Mouse (Mus musculus) heart, postnatal 10 days (tissue): ENCODE data around the gene 4930412O13Rik. TPM values are rescaled to one million over a fixed set of nuclear protein-coding genes. Genes with fewer than 3 reads are reported as not detected.

Experiments
- DNase-seq, 2 experiments: peaks; one replicate each; pipeline ENCODE4 v3.0.0; 2021
- intact Hi-C: fragments of 180-260 bp; cut with DNase I; formaldehyde crosslinking; loops from one replicate; pipeline ENCODE4 v1.15.1; 2025
- total RNA-seq, 2 experiments: library from RNA; stranded (reverse); gene quantifications; 2 replicates each; pipeline ENCODE4 v1.2.3; 2021

The 4930412O13Rik gene
- total RNA-seq, 2 experiments from 2014 or later: not detected

DNA sequence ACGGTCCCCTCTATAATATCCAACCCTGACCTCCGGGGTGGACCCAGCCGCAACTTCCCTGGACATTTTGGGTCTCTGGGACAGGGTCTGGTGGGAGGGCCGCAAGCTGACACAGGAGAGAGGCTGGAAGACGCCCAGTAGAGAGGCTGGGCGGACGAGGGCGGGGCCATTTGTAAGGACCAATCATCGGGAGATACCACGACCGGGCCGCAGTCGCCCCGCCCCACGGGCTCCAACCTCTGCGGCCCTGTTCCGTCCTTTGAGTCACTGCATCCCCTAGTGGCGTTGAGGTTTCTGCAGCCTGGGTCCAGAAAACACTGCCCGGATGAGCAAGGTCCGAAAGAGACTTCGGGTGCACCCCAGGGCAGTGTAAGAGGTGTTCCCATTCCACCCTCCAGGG, 1.6 kb upstream of the 4930412O13Rik start:
- intact Hi-C loops: loop anchor here (1.0 to 2.0 kb wide), 2 partner anchors 1125 to 1205 kb away; no protein-coding TSS in a partner anchor
- DNase-seq: peak; percentile 94 to 95

DNA sequence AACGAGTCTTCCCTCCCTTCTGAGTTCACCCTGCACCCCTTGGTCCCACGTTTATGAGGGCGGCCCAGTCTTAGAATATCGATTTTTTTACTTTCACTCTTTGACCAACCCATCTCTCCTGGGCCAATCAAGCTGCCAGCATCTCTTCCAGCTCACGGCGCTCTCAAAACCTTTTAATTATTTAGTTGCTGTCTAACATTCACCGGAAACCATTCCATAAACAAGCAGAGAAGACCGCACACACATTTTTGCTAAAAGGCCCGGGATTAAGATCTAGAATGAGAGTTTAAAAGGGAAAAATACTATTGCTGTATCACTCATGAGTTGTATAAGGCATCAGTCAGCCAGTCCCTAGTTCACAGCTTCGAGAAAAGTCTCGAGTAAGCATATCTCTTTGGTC, 781 bp upstream of the 4930412O13Rik start:
- no peak for DNase-seq
- intact Hi-C loops: no loop called here

DNA sequence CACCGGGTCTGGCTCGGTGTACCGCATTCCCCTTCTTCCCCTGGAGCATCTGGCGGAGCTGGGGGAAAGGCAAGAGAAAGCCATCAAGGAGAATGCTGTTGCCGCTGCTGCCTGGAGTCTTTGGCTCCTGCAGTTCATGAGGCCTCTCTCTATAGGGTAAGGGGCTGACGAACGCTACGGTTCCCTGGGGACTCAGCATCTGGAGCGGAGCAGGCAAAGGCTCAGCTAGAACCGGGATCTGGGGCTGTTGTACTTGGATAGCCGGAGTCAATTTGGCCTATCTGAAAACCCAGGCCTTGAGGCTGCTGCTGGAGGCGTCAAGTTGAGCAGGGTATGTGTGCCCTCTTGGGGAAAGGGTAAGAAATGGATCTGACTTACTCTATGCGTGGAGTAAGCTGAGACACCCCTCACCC, 565 bp downstream of the 4930412O13Rik start:
- intact Hi-C loops: no loop called here
- DNase-seq: no peak

DNA sequence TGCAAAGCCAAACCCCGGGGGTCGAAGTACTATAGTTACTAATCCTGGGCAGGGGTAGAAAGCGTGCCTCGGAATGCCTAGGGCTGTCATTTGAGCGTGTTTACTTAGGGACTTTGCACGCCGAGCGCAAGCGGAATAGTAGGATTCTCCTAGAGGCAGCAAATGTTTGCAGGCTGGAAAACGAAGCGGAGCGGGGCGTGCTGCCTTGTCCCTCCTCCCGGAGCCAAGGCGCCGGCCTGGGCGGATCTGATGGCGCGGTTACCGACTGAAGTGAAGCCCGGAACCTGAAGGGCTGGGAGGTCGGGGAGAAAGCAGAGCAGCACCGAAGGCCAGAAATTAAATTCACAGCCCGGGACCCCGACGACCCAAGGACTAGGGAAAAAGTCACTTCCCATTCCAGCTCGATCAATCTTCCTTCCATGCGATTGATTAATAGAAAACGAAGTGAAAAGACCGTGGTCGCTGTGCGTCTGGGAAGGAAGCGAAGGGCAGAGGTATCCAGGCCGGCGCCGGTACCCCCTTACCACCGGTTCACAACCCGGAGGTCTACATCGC, 1.4 kb downstream of the 4930412O13Rik start:
- peak; percentile 42 to 49 for DNase-seq
- intact Hi-C loops: no loop called here

DNA sequence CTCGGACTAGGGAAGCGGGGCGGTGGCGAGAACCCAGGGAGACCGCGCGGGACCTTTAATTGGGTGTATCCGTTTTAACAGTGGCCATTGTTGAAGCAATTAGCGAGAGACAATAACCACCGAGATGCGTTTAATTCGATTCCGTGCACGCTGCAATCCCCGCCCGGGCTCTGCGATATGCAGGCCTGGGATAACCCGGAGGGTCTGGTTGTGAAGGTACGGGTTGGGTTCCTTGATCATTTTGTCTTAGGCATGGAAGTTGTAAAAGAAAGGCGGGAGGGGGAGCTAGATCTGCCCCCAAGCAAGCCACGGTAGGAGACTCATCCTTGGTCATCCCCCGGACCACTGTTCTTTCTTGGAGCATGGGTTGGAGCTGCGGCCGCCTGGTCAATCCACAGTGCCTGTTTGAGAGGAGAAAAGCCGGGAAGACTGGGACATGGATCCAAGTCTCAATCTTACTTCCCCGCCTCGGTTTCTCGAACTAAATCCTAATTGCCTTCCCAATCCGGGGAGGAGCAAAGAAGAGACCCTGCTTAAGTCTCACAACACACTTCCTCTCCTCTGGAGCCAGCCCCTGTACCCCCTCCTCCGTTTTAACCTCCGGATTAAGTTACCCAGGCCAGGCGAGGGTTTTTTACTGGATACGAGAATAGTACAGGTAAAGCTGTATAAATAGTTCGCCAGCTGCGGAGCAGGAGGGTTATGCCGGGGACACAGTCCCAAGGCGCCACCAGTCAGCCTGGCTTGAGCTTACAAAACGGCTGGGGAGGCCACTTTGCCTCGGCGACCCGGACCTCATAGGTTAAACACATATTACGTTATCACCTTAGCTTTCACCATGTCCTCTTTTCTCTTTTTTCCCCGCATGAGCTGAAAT, 2.1 kb downstream of the 4930412O13Rik start:
- intact Hi-C loops: no loop called here
- DNase-seq: peak; percentile 40 to 42

- intact Hi-C loops: no loop called here
- DNase-seq: no peak
Observed at GRCm38 (mm10) chr2:9883803-9884532, 2.9 kb downstream of the 4930412O13Rik start.

DNA sequence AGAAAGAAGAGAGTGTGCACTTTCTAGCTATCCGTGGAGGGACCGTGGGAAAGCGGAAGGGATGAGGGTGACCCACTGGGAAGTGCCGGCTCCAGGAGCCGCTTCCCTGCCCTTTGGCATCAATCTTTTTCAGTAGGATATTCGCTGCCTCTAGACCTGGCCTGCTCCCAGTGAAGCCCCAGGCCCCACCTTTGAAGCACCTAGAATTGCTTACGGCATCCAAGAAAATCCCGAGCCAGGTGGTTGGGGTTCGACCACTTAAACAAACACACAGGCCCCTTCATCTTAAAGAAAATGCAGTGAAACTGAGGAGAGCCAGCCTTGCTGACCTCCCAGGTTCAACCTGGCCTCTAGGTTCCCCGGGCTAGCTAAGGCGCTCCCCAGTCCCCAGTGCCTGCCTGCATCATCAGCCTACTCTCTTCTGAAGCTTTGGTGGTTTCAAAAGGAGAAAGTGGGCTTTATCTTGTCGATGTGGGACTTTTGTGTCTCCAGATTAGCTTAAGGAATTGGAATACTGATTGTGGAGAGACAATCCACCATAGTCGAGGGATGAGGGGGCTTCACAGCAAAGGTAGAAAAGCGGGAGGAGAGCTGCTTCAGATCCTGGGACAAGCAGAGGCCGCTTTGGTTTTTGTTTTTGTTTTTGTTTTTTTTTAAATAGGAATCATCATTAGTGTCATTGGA, 3.6 kb downstream of the 4930412O13Rik start:
- intact Hi-C loops: no loop called here
- no peak for DNase-seq

GRCm38 (mm10) chr2:9885217-9885770, 4.2 kb downstream of the 4930412O13Rik start:
- no peak for DNase-seq
- intact Hi-C loops: no loop called here

DNA sequence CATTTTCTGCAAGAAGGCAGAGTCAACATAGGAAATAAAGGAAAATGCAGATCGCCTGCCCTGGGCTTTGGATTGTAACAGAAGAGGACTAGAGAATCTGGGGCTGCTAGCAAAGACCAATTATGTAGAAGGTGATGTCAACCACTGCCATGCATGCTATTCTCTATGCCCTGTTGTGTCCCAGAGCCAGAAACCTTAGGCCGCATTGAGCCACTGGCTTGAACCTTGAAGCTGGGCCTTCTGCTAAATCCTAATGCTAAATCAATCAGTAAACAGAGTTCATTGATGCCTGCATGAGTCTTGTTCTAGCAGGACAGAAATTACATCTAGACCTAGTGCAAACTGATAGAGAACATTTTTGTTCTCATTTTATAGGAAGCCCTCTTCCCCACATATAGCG, 5.0 kb downstream of the 4930412O13Rik start:
- DNase-seq: no peak
- intact Hi-C loops: no loop called here

- intact Hi-C loops: no loop called here
Observed at GRCm38 (mm10) chr2:9886921-9887610, 6.0 kb downstream of the 4930412O13Rik start.

DNA sequence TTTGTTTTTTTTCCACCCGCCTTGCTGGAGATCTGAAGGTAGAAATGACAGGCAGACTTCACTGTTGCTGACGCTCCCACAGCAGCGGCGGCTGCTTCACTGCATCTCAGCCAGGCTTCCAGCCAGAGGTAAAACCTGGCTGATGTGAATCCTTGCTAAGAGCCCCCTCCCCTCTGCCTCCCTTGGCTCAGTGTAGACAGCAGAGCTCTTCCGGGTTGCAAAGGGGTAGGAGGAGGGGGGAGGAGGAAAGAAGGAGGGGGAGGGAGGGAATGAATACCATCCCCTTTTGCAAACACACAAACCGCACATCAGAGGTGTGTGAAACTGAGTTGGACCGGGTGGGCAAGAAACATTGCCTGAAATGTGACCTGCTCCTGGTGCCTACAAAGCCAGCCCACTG, 6.6 kb downstream of the 4930412O13Rik start:
- intact Hi-C loops: loop anchor here (2.0 kb wide), 1 partner anchor 123 kb away; no protein-coding TSS in a partner anchor
- no peak for DNase-seq

More at GRCm38 (mm10) chr2:9886921-9887610, 6.0 kb downstream of the 4930412O13Rik start:
- DNase-seq: no peak

GRCm38 (mm10) chr2:9888913-9889650, 8.0 kb downstream of the 4930412O13Rik start, which contains the start of gene 9230102O04Rik:
TSS of gene 9230102O04Rik (minus strand) at chr2:9889540.
- peak; percentile 58 to 64 for DNase-seq

GRCm38 (mm10) chr2:9889651-9890183, 8.7 kb downstream of the 4930412O13Rik start, which contains the start of gene Gata3:
TSS of gene Gata3 (minus strand) at chr2:9890034.
- no peak for DNase-seq
- intact Hi-C loops: loop anchor here (2.0 kb wide), 1 partner anchor 121 kb away; no protein-coding TSS in a partner anchor

More at GRCm38 (mm10) chr2:9888913-9889650, 8.0 kb downstream of the 4930412O13Rik start, which contains the start of gene 9230102O04Rik:
- intact Hi-C loops: loop anchor here (2.0 kb wide), 1 partner anchor 122 kb away; no protein-coding TSS in a partner anchor

DNA sequence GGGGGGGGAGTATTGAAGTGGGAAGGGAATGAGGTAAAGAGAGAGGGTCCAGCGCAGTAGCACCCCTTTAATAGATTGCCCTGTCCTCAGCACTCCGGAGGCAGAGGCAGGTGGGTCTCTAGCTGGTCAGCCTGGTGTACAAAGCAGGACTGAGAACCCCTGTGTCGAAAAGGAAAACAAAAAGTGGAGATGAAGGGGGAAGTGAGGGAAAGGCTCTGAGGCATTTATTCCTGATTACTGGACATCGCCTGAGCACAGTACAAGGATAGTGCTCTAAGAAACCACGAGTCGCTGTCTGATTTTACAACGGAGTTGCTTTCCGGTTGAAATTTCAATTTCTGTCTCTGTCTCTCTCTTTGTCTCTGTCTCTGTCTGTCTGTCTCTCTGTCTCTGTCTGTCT, 9.2 kb downstream of the 4930412O13Rik start:
- intact Hi-C loops: no loop called here
- DNase-seq: no peak

DNA sequence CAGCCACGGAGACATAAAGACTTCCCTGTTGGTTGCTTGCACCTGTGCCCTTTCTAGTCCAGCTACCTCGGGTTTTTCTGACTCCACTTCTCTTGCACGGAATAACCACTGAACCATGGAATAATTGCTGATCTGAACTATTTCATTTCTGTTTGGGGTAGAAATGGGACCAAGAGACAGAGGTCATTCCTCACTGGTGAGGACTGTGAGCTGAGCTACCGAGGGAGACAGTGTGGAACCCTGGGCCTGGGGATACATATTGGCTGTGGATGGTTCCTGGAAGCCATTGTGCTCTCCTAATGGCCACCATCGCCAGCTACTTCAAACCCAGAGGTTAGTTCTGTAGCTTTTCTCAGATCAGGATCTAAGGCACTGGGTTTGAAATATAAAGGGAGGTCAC, 9.9 kb downstream of the 4930412O13Rik start:
- intact Hi-C loops: no loop called here
- DNase-seq: no peak

DNA sequence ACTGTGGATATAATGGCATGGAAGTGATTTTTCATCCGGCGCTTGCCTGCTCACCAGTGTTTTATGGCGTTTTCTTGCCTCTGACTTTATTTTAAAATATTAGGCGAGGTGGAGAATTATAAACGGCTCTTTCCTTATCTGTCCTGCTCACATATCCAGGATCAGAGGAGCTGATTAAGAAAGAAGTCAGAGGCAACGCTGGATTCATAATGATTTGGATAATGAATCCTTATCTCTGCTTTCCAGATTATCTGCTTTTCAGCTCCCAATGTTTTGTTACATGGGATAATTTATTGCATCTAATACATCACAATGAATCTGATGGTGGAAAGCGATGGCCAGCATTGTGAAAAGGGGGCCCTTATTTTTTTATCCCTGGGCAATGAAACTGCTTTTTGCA, 11.5 kb downstream of the 4930412O13Rik start:
- intact Hi-C loops: no loop called here
- DNase-seq: no peak

DNA sequence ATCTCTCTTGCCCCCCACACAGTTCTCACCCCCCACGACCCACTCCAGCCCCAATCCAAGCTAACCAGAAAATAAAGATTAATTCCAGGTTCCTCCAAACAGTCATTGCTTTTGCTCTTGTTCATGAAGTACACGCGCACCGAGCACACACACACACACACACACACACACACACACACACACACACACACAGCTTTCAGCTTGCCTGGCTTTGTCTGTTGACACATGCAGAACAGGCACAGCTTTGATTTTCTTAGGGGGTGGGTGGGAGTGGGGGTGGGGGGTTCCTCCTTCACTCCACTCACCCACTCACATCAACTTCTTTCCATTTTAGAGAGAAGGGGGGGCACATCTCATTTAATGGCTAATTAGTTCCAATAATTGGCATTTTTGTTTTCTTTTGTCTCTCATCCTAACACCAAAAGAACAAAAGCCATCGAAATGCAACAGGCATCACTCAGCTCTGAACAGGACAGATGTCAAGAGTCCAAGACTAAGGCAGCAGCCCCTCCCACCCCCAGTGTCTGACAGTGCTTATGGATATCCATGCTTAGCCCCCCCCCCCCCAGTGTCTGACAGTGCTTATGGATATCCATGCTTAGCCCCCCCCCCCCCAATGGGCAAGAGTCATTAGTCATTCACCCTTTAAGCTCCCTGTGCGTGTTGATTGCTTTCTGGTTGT, 12.4 kb downstream of the 4930412O13Rik start:
- intact Hi-C loops: no loop called here
- no peak for DNase-seq
